Mouse (Mus musculus) spleen, adult 2 months (tissue): ENCODE measurements around the gene Smyd3. TPM values are rescaled to one million over a fixed set of nuclear protein-coding genes. Genes with fewer than 3 reads are reported as not detected.

ENCODE experiments used
- DNase-seq, 2 experiments: peaks; one replicate each; pipeline versions ENCODE4 v3.0.0 to v3.0.0-alpha.2; 2012 to 2021; ENCODE audit warnings: low spot score in 2 of 2, low read depth in 1 of 2
- H3K27ac ChIP-seq: fragments of 200-500 bp; 2 replicates; pipeline ENCODE4 v1.5.1; 2012; ENCODE audit warnings: low read length, inconsistent platforms; ENCODE audit not compliant: insufficient read depth
- H3K27me3 ChIP-seq: fragments of 200-500 bp; 2 replicates; pipeline ENCODE4 v1.6.1; 2012; ENCODE audit warnings: mild to moderate bottlenecking, moderate library complexity, low read length, inconsistent platforms; ENCODE audit not compliant: control insufficient read depth, insufficient read depth
- H3K36me3 ChIP-seq: fragments of 200-500 bp; 2 replicates; pipeline ENCODE4 v1.6.1; 2012; ENCODE audit warnings: mild to moderate bottlenecking, low read length, inconsistent platforms; ENCODE audit not compliant: control insufficient read depth, insufficient read depth
- H3K4me1 ChIP-seq: fragments of 200-500 bp; 2 replicates; pipeline ENCODE4 v1.6.1; 2011; ENCODE audit warnings: inconsistent platforms; ENCODE audit not compliant: control insufficient read depth, insufficient read depth, insufficient read length
- H3K4me3 ChIP-seq: fragments of 200-500 bp; 2 replicates; pipeline ENCODE4 v1.5.1; 2011; ENCODE audit warnings: mild to moderate bottlenecking, inconsistent platforms; ENCODE audit not compliant: insufficient read depth, insufficient read length; ENCODE audit errors: extremely low read depth
- CTCF ChIP-seq: fragments of 200-500 bp; IDR thresholded peaks from 2 replicates; pipeline ENCODE4 v1.5.1; 2011; ENCODE audit warnings: mild to moderate bottlenecking, inconsistent platforms; ENCODE audit not compliant: insufficient read depth, insufficient read length, insufficient replicate concordance; ENCODE audit errors: extremely low read depth
- POLR2A ChIP-seq: fragments of 200-500 bp; IDR thresholded peaks from 2 replicates; pipeline ENCODE4 v1.6.1; 2011; ENCODE audit warnings: low read depth, low read length, inconsistent platforms
- WGBS: fragments of 180-500 bp; shearing (Covaris S2); methylation state at CpG from one replicate; pipeline ENCODE4 v1.1.7; 2018; 5-methylcytosine and 5-hydroxymethylcytosine counted together
- polyA plus RNA-seq: library from polyadenylated mRNA; depleted of rRNA; stranded (reverse); fragments of >200 nt; gene quantifications from 2 replicates; pipeline ENCODE4 v1.2.3, GENCODE M21; 2012

Smyd3 gene
- polyA plus RNA-seq, 1 experiment: 3.6 TPM

- no peak overlapping the region for H3K4me3 ChIP-seq
- no peak overlapping the region for H3K27ac ChIP-seq
- whole genome bisulfite sequencing: 92% methylated on average over 5 of the region's 5 CpGs
- H3K36me3 ChIP-seq: no peaks in the 10 kb centered on the region
- no peak for DNase-seq
- no peaks in the 10 kb centered on the region for H3K27me3 ChIP-seq
- no peaks in the 10 kb centered on the region for H3K4me1 ChIP-seq
- TF ChIP-seq POLR2A (no peak), CTCF (no peak)
Observed at GRCm38 (mm10) chr1:179282821-179283220, 235.0 kb downstream of the Smyd3 start.

- WGBS: 88% methylated on average over 13 of the region's 13 CpGs
- H3K27me3 ChIP-seq: no peaks in the 10 kb centered on the region
- no peaks in the 10 kb centered on the region for H3K36me3 ChIP-seq
- no peak overlapping the region for H3K27ac ChIP-seq
- H3K4me1 ChIP-seq: no peaks in the 10 kb centered on the region
- no peak for TF ChIP-seq CTCF
- no peak for TF ChIP-seq POLR2A
- H3K4me3 ChIP-seq: no peak overlapping the region
- no peak for DNase-seq
Observed at GRCm38 (mm10) chr1:179281401-179282121, 236.3 kb downstream of the Smyd3 start.

- H3K4me3 ChIP-seq: no peak overlapping the region
- no peak overlapping the region for H3K27ac ChIP-seq
- 94% methylated on average over 4 of the region's 4 CpGs for WGBS
- H3K27me3 ChIP-seq: no peaks in the 10 kb centered on the region
- no peaks in the 10 kb centered on the region for H3K36me3 ChIP-seq
- TF ChIP-seq CTCF: no peak
- no peak for TF ChIP-seq POLR2A
- DNase-seq: no peak
- no peaks in the 10 kb centered on the region for H3K4me1 ChIP-seq
Observed at GRCm38 (mm10) chr1:179279116-179279515, 238.7 kb downstream of the Smyd3 start.

GRCm38 (mm10) chr1:179277346-179277745 is 240.5 kb downstream of the Smyd3 start:
- DNase-seq: no peak
- TF ChIP-seq POLR2A: no peak
- TF ChIP-seq CTCF: no peak
- no peaks in the 10 kb centered on the region for H3K27me3 ChIP-seq
- H3K27ac ChIP-seq: no peak overlapping the region
- 96% methylated on average over 9 of the region's 9 CpGs for WGBS
- H3K4me3 ChIP-seq: no peak overlapping the region
- H3K4me1 ChIP-seq: no peaks in the 10 kb centered on the region
- H3K36me3 ChIP-seq: no peaks in the 10 kb centered on the region

- TF ChIP-seq CTCF: no peak
- TF ChIP-seq POLR2A: no peak
Observed at GRCm38 (mm10) chr1:179276866-179277265, 241.0 kb downstream of the Smyd3 start.

GRCm38 (mm10) chr1:179272926-179273325 is 244.9 kb downstream of the Smyd3 start:
- no peaks in the 10 kb centered on the region for H3K36me3 ChIP-seq
- H3K27ac ChIP-seq: no peak overlapping the region
- TF ChIP-seq CTCF: no peak
- TF ChIP-seq POLR2A: no peak
- H3K4me1 ChIP-seq: no peaks in the 10 kb centered on the region
- H3K4me3 ChIP-seq: no peak overlapping the region
- no peaks in the 10 kb centered on the region for H3K27me3 ChIP-seq
- no peak for DNase-seq
- WGBS: 89% methylated on average over 4 of the region's 4 CpGs

More at GRCm38 (mm10) chr1:179276866-179277265, 241.0 kb downstream of the Smyd3 start:
- Histone ChIP-seq H3K27ac (no peak overlapping the region), H3K4me3 (no peak overlapping the region), H3K27me3 (no peaks in the 10 kb centered on the region), H3K36me3 (no peaks in the 10 kb centered on the region), H3K4me1 (no peaks in the 10 kb centered on the region)
- DNase-seq: no peak
- WGBS: 94% methylated on average over 1 of the region's 1 CpGs

- TF ChIP-seq POLR2A (no peak), CTCF (no peak)
- Histone ChIP-seq H3K27ac (no peak overlapping the region), H3K36me3 (no peaks in the 10 kb centered on the region)
Observed at GRCm38 (mm10) chr1:179272351-179272750, 245.5 kb downstream of the Smyd3 start.

More at GRCm38 (mm10) chr1:179272351-179272750, 245.5 kb downstream of the Smyd3 start:
- Histone ChIP-seq H3K27me3 (no peaks in the 10 kb centered on the region), H3K4me1 (no peaks in the 10 kb centered on the region), H3K4me3 (no peak overlapping the region)
- DNase-seq: no peak
